Comparison of ENCODE assay signal across 11 mouse cellular contexts in the genomic region with DNA sequence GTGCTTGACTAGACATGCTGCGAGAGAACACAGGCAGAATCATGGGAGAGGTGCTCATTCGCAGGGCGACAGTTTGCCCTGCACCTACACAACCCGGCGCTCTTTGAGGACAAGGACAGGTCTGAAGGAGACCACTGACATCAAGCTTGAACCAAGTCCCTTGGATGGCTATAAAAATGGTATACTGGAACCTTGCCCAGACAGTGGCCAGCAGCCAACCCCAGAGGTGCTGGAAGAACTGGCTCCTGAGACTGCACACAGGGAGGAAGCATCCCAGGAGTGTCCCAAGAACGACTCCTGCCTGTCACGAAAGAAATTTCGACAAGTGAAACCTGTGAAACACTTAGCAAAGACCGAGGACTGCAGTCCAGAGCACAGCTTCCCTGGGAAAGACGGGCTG. TPM values are rescaled to one million over a fixed set of nuclear protein-coding genes. Genes with fewer than 3 reads are reported as not detected.
A peak's percentile ranks its signal among the peaks of the same experiment; 100 is the strongest.
DNase-seq lines count a peak whose midpoint lies in the region; TF ChIP-seq lines count a peak whose summit lies in the region.
"Had no signal": no experiment of that assay in that cellular context is flagged by ENCODE, and none has a peak within 500 bp of the region (broad histone marks: within the 10 kb centered on the region; RNA-seq: fewer than 3 reads in every experiment).

No protein-coding gene starts in this region.

- TF ChIP-seq POLR2A in heart, adult 2 months (IDR thresholded peaks at IDR 0.05; ENCODE audit: insufficient read depth, low read depth, low read length): no peak
- no peak for TF ChIP-seq POLR2A in cerebellum, adult 2 months (IDR thresholded peaks at IDR 0.05; ENCODE audit: borderline replicate concordance, insufficient read depth, low read length)

- H3K27ac ChIP-seq in heart, adult 2 months: no peak overlapping the region
- H3K27ac ChIP-seq in heart, embryonic 10.5 days: no peak overlapping the region
- no peak overlapping the region for H3K27ac ChIP-seq in cerebellum, adult 2 months (ENCODE audit: insufficient read depth, low read length)
- H3K27ac ChIP-seq: embryonic facial prominence, embryonic 13.5 days; forebrain, embryonic 15.5 days; hindbrain, embryonic 12.5 days had no signal

- DNase-seq in heart, adult 2 months: peak; percentile 67 to 72
- DNase-seq in heart, embryonic 10.5 days (ENCODE audit: low spot score): no peak
- peak; percentile 32 for DNase-seq in adrenal gland, postnatal 25 days
- peak; percentile 60 to 63 for DNase-seq in cerebellum, adult 2 months
- DNase-seq in heart, postnatal 14 days: peak; percentile 55 to 59
- DNase-seq in layer of hippocampus, postnatal 36 days: no peak
- DNase-seq in layer of hippocampus, adult 18-20 months (ENCODE audit: low spot score in 2 of 2): no peak
- DNase-seq: midbrain, embryonic 14.5 days had no signal

- no peaks in the 10 kb centered on the region for H3K27me3 ChIP-seq in heart, adult 2 months (ENCODE audit: control insufficient read depth, insufficient read depth, low read length)
- no peaks in the 10 kb centered on the region for H3K27me3 ChIP-seq in heart, embryonic 10.5 days (ENCODE audit: insufficient read depth, poor library complexity, severe bottlenecking)
- H3K27me3 ChIP-seq in cerebellum, adult 2 months (ENCODE audit: control insufficient read depth, insufficient read depth, low read length): no peaks in the 10 kb centered on the region
- H3K27me3 ChIP-seq: embryonic facial prominence, embryonic 13.5 days; forebrain, embryonic 15.5 days; hindbrain, embryonic 12.5 days had no signal

- no peak overlapping the region for H3K4me3 ChIP-seq in heart, adult 2 months
- H3K4me3 ChIP-seq in heart, embryonic 10.5 days: no peak overlapping the region
- H3K4me3 ChIP-seq in cerebellum, adult 2 months (replicated peaks; ENCODE audit: insufficient read depth, low read depth, low read length): no peak overlapping the region
- H3K4me3 ChIP-seq: embryonic facial prominence, embryonic 13.5 days; forebrain, embryonic 15.5 days; hindbrain, embryonic 12.5 days had no signal

- H3K9me3 ChIP-seq in heart, embryonic 10.5 days: no peaks in the 10 kb centered on the region
- H3K9me3 ChIP-seq: embryonic facial prominence, embryonic 13.5 days; forebrain, embryonic 15.5 days; hindbrain, embryonic 12.5 days had no signal

- no peaks in the 10 kb centered on the region for H3K79me2 ChIP-seq in heart, adult 2 months (replicated peaks; ENCODE audit: control insufficient read depth, insufficient read depth, low read length)

- intact Hi-C loops in heart, adult 2 months (cut with DNase I): no loop called here
- intact Hi-C loops in heart, postnatal 14 days (cut with DNase I): no loop called here

- TF ChIP-seq CTCF in heart, adult 2 months (IDR thresholded peaks at IDR 0.05): no peak
- TF ChIP-seq CTCF in cerebellum, adult 2 months (IDR thresholded peaks at IDR 0.05; ENCODE audit: borderline replicate concordance, insufficient read depth, low read depth, low read length): no peak

- H3K36me3 ChIP-seq in heart, adult 2 months (ENCODE audit: control insufficient read depth, insufficient read depth, low read length): peaks cover 4% of the 10 kb centered on the region
- H3K36me3 ChIP-seq in heart, embryonic 10.5 days: peaks cover 56% of the 10 kb centered on the region

- TF ChIP-seq EP300 in heart, adult 2 months (IDR thresholded peaks at IDR 0.05; ENCODE audit: insufficient read depth, low read depth, low read length): no peak

- WGBS in heart, adult 2 months: 60% methylated on average over 10 of the region's 10 CpGs
- 90% methylated on average over 10 of the region's 10 CpGs for WGBS in heart, embryonic 10.5 days
- 47% methylated on average over 10 of the region's 10 CpGs for WGBS in cerebellum, adult 2 months

- no peaks in the 10 kb centered on the region; the same call in 1 of the 2 replicates for H3K4me1 ChIP-seq in heart, adult 2 months (ENCODE audit: control insufficient read depth, insufficient read depth, low read length)
- H3K4me1 ChIP-seq in heart, embryonic 10.5 days: no peaks in the 10 kb centered on the region
- H3K4me1 ChIP-seq in cerebellum, adult 2 months (ENCODE audit: control insufficient read depth, insufficient read depth, low read length): peaks cover 5% of the 10 kb centered on the region
- H3K4me1 ChIP-seq: embryonic facial prominence, embryonic 13.5 days; forebrain, embryonic 15.5 days; hindbrain, embryonic 12.5 days had no signal

- no peak overlapping the region for H3K9ac ChIP-seq in heart, adult 2 months (ENCODE audit: low read depth, low read length)
- H3K9ac ChIP-seq: embryonic facial prominence, embryonic 13.5 days; forebrain, embryonic 15.5 days; hindbrain, embryonic 12.5 days had no signal

RNA-seq across cellular contexts. Expression of gene Chka, which starts 37.1 kb away (rescaled TPM):
- total RNA-seq in heart, adult 2 months (2021): 10 to 100 TPM; 10.7 to 12.5 TPM
- 9.5 and 14.1 TPM in 2 replicates for polyA plus RNA-seq in heart, adult 2 months (2012; rRNA removed)
- 29.8 and 40.3 TPM in 2 replicates for polyA plus RNA-seq in heart, embryonic 10.5 days (2016; fragmentation: Nextera tagmentation; extraction: Ambion mirVana)
- total RNA-seq in adrenal gland, postnatal 25 days (2021): 72.2 and 82.8 TPM in 2 replicates
- 118 and 132 TPM in 2 replicates for polyA plus RNA-seq in cerebellum, adult 2 months (2012; rRNA removed)
- total RNA-seq in heart, postnatal 14 days (2021): 10 to 100 TPM; 15.1 to 15.7 TPM
- total RNA-seq in layer of hippocampus, postnatal 36 days (2021): 100 to 1,000 TPM; 106 to 122 TPM
- total RNA-seq in layer of hippocampus, adult 18-20 months (2021): 100 to 1,000 TPM in 1 of 2 experiments, 10 to 100 TPM in 1; 85.8 to 106 TPM

RNA-seq across cellular contexts. Expression of gene Kmt5b, which starts 47.2 kb away (rescaled TPM):
- 10 to 100 TPM; 27.9 to 30.6 TPM for total RNA-seq in heart, adult 2 months (2021)
- 9.3 and 13.7 TPM in 2 replicates for polyA plus RNA-seq in heart, adult 2 months (2012; rRNA removed)
- 21.6 and 24.1 TPM in 2 replicates for polyA plus RNA-seq in heart, embryonic 10.5 days (2016; fragmentation: Nextera tagmentation; extraction: Ambion mirVana)
- total RNA-seq in adrenal gland, postnatal 25 days (2021): 72.1 and 75.9 TPM in 2 replicates
- 36.9 and 38.3 TPM in 2 replicates for polyA plus RNA-seq in cerebellum, adult 2 months (2012; rRNA removed)
- total RNA-seq in heart, postnatal 14 days (2021): 10 to 100 TPM; 35.3 to 40.1 TPM
- total RNA-seq in layer of hippocampus, postnatal 36 days (2021): 10 to 100 TPM; 56.6 to 60.1 TPM
- 10 to 100 TPM; 50.1 to 51.6 TPM for total RNA-seq in layer of hippocampus, adult 18-20 months (2021)

Comparison
In these comparisons a context has a peak if more than half of its experiments do, and no peak if none do; other contexts are left out.
1. DNase-seq: peak in heart, adult 2 months (2 of 2), adrenal gland, postnatal 25 days (single experiment), cerebellum, adult 2 months (2 of 2) and heart, postnatal 14 days (2 of 2); none in heart, embryonic 10.5 days (single experiment), layer of hippocampus, postnatal 36 days (0 of 2) and layer of hippocampus, adult 18-20 months (0 of 2).